Mouse (Mus musculus) spleen, postnatal 4 days (tissue): ENCODE data around the gene Gm49776.

Experiments used
- DNase-seq, 2 experiments: peaks; one replicate each; pipeline ENCODE4 v3.0.0; 2022; ENCODE audit warnings: low spot score in 2 of 2

The Gm49776 gene

DNA sequence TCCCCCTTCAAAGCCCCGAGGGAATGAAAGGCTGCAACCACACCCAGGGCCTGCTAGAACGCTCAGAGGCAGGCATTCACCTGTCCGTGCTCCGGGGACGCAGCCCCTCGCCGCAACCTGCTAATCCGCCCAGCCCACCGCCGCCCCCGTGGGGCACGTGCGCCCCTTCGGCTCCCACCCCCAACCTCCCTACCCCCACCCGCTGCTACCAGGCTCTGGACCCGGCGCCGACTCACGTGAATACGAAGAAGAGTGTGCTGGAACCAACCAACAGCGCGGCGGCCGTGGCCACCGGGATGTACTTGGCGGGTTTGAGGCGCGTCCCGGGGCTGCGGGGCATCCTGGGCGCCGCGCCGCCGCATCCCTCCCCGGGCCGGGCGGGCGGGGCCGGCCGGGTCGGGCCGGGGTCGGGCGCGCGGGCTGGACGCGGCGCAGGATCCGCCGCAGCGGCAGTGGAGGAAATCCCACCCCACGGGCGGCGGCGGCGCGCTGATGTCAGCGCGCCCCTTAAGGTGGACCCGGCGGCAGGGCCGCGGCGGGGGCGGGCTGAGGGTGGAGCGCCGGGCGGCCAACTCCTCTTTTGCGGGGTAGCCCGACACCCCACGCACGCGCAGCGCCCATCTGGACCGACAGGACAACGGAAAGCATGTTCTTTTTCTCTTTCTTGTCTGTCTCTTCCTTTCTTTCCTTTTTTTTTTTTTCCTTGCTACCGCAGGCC is 23.3 kb downstream of the Gm49776 start, which contains the start of gene Zdhhc8:
Gene Zdhhc8, minus strand, starts transcription at position 466 of the 718 bp plus-strand sequence.
- peak; percentile 38 to 73 for DNase-seq

DNA sequence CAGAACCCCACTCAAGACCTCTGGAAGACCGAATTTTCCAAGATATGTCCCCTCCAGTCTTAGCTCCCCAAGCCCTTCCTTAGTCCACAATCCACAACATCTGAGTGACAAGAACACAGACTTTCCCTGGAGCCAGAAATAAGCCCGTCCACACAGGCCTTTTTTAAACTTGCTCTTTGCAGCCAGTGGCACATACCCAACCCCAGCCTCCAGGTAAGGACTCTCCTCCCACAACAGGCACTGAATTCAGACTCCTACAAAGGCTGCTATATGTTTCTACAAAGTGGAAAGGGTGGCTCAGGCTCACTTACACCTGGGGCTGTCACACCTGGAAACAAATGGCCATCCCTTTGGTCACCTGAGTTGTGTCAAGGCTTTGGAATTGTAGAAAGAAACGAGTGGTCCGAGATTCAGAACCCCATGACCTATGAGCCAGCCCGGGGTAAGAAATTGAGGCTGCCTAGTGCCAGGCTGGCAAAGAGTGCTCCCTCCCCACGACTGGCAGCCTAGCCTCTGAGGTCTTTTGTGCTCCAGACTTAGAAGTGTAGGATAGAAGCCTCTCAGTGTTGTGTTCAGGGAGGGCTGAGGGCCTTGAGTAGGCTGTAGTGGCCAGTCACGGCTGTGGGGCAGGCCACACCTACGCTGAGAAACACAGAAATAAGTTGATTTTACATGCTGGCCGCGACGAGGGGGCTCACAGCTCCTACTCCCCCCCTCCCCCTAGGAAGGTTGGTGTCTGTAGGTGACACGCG is 24.0 kb downstream of the Gm49776 start:
- DNase-seq = no peak

DNA sequence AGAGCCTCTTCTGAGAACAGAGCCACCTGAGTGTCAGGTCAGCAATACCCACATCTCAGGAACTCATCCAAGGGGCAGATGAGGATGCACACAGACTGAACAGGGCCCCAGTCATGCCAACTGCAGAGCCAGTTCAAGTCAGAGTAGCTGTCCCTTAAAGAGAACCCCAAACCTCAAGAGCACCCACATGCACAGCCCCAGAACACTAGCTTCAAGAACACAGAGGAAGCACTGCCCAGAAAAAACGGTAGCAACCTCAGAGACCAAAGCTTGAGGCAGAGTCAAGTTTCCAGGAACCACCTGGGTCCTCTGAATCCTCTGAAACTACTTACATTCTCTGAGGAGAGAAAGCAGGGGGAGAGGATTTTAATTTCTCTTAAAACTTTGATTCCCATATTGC is 24.7 kb downstream of the Gm49776 start:
- no peak for DNase-seq

DNA sequence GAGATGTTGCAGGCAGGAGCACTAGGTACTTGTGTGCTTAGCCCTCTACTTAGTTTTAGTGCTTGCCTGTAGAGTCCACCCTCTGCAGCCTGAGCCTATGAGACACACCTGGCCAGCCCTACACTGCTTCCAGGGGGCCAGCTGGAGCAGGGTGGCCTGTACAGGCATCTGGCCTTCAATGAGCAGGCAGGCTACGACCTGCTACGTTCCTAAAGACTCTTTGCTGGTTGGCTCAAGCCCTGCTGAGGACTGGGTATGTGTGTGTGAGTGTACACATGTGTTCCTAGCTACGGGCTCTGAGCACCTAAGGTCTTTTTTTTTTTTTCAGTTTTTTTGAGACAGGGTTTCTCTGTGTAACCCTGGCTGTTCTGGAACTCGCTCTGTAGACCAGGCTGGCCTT is 26.7 kb downstream of the Gm49776 start:
- DNase-seq = no peak

DNA sequence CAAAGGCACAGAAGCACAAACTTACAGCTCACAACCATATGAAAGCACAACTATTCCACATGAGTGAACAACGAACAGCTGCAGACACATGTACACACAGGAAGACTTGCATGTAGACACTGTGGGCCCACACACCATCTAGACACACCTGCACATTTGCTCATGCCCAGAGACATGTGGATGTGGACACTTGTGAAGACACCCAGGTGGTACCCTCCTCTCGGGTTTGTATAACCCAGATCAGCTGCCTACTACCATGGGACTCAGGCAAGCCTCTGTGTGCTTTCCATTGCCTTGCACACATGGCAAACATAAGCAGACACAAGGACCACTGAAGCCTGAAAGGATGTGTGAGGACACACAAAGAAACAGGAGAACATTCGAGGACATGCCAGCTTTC is 27.1 kb downstream of the Gm49776 start:
- no peak for DNase-seq

DNA sequence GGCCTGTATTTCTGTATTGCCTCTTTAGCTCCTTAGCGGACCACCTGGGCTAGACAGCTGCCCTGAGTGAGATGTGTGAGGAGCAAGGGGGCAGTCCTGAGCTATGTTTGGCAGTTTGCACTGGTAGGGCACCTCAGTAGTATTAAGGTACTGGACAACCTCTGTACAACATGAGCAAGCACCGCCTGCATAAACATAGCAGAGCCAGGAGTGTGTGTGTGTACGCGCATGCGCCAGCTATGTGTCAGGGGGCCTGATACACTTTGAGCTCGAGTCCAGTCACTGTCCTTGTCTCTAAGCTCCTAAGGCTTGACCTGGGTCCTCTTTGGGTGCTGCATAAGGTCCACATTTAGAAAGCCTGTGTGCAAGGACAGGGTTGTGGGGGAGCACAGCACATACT is 27.5 kb downstream of the Gm49776 start:
- DNase-seq = no peak

DNA sequence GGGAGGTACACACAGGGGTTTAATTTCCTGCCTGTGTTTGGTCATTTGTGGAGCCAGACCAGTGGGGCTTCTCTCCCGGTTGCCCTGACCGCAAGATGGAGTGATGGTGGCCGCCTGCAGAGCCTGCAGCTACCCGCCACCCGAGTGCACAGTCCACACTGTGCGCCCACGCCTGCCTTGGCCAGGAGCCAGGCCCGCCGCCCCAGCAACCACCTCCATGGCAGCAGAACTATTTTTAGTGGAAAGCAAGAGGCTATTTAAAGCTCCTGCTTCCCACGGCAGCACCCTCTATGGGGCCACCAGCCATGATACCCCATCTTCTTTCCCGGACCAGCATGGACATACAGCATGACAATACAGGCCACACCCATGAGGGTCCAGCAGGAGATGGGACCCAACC is 28.5 kb downstream of the Gm49776 start:
- DNase-seq = no peak

DNA sequence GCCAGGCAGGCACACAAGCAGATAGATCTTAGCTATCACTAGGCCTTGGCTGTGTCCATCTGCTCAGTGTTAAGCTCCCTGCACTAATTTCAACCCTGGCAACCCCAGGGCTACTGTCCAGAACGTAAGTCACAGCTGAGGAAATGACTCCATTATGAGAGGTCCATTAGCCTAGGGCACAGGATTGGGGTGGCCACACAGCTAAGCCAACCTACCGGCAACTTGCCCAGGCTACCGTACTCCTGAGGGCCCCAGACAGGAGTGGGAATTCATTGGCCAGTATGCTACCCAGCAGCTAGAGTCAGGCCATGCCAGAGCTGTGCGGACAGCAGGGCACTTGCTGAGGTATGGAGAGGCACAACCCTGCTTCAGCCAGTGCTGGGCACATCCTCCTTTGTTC is 29.3 kb downstream of the Gm49776 start:
- no peak for DNase-seq

DNA sequence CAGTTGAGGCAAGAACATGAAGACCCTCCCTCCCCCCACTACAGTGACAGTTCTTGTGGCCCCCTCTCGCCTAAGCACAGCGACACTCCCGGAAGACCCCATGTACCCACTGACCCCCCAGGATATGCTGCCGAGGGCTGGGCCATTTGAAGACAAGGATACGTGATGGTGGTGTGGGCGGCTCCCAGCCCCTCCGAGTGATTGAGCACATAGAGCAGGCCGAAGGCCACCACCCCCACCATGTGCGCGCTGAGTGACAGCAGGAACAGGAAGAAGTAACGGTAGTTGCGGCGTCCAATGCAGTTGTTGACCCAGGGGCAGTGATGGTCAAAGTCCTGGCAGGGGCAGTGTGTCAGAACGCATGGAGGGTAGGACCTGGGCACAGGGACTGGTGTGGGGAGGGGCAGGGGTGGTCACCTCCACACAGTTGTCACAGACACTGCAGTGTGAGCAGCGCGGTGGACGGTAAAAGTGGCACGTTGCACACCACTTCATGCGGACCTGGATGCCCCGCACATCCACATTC is 30.2 kb downstream of the Gm49776 start:
- no peak for DNase-seq

DNA sequence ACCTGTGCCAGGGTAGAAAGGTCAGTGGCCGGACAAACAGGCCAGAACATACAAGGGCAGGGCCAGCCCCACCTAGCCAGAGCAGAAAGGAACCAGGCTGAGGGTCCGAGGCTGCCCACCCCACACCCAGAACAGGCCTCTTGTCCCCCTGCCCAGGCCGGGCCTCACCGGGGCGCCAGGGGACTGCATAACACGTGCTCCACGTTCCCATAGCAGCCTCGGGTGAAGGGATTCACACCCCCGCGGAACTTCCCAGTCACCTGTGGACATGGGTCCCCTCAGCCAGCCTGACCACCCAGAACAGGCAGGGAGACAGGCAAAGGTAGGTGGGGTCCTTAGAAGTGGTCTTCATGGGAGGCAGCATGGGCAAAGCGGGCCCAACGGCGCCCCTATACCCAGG is 30.9 kb downstream of the Gm49776 start:
- no peak for DNase-seq

DNA sequence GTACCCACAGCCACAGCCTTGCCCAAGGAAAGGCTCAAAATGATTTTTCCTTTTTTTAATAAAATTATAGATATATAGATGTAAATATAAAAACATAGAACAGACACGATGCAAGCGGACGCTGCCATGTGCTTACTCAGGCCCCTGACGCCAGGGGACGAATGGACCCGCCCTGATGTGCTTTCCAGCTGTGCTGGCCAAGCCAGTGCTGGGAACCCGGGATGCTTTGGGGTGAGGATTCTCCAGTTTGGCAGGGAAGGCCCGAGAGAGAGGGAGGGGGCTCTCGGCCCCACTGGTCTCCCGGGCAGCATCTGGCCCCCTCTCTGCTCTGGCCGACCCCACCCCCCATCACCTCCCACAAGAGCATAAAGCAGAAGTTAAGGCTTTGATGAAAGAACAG is 35.9 kb downstream of the Gm49776 start:
- DNase-seq = no peak

DNA sequence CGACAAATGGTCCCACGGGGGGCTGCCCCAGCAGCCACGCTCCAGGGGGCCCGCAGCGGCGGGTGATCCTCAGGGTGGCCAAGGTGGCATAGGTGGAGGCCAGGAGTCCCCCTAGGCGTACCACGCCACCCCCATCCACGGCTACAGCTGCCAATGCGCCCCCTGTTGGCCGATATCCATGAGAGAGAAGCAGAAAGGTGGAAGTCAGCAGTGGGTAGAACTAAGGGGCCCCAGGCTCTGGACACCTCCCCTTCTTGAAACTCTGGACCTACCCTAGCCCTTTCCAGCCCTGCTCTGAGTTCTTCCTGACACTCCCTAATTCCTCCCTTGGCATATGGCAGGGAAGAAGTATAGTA is 36.6 kb downstream of the Gm49776 start:
- no peak for DNase-seq

DNA sequence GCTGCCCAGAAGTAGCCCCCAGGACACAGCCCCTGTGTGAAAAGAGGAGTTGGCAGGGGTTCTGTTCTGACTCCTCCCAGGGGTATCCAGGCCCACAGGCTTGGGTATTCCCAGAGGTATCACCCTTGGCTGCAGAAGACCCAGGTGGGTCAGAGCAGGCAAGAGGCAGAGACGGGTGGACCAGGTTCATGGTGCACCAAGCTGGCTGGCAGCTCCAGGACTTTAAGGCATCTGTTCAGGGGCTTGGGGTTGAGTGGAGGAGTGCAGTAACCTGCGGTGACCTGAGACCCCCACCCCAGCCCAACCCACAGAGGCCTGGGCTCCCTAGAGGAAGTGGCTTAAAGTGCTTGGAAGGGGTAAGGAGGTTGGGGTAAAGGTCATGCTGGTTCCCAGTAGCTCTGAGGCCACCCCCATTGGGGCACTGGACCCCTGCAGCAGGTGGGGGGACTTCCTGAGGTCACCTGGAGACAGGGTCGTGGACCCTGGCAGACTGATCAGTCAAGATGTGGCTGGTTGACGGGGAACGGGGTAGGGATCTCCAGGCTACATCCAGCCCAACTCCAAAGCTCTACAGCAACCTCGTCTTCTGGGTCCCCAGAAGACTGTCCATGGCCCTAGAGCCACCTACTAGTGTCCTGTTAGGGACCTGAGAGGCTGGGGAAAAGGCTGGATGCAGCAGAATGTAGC is 37.1 kb downstream of the Gm49776 start:
- no peak for DNase-seq

DNA sequence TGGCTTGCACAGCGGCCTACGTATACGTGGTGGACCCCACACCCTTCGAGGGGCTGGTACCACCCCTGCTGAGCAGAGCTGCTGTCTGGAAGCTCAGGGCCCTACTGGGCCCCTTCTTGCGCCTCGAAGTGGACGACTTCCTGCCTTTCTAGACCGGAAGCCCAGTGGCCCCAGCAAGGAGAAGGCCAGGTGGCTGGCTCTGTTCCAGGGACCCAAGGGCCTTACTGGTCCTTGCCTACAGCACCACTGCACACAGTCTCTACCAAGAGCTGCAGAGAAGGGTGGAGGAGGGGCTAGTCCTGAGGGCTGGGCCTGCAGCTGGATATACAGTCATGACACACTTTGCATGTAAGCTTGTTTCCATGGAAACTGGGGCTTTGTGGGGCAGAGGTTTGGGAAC is 38.1 kb downstream of the Gm49776 start:
- DNase-seq = peak; percentile 34 to 74

DNA sequence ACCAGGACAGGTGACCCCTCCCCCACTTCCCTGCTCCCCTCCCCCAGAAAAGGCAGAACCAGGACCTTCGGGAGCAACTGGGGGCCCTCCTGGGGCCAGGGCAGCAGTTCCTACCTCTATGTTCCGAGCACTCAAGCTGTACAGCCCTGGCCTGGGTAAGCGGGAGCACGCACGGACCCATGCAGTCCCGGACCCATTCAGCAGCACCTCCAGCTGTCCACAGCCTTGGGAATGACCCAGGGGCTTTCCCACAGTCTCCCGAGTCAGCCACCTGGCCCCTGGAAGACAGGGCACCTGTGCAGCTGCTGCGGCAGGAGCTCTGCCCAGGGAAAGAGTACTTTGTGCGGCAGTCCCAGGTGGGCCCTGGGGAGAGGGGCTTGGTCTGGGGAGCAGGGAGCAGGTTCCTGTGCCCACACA is 39.5 kb downstream of the Gm49776 start:
- DNase-seq = no peak

DNA sequence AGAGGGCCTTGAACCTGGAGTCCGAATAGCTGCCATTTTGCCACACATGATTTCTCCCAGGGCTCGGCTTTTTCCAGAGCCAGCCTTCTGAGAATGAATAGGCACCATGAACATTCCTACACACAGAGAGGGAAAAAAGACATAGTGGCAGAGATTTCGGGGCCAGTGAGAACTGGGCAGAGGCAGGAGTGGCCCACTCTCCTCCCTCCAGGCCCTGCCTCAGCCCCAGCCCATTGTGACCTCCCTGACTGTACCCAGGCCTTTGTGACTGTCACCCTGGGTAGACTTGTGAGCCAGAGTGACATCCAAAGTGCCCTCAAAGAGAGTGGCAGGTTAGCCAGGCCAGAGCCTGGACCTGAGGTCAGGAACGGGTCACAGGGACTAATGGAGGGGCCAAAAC is 40.5 kb downstream of the Gm49776 start, which contains the start of gene Ccdc188:
Gene Ccdc188, plus strand, starts transcription at position 301 of the 400 bp plus-strand sequence.
- no peak for DNase-seq

DNA sequence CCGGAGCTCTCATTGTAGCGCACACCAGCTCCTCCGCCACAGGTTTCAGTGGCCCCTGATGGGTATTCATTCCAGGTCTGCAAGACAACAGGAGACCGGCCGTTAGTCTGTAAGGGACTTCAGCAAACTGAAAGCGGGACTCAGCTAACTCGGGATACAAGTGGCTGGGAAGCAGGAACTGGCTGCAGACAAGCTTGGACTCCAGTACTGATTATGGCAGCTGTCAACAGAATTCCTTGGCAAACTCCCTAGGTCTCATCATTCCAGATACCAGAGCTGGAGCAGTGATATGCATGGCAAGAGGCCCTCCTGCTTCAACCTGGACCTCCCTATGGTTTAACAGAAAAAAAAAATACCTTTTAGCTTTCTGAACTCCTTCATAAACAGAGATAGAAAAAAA is 43.3 kb downstream of the Gm49776 start:
- no peak for DNase-seq

DNA sequence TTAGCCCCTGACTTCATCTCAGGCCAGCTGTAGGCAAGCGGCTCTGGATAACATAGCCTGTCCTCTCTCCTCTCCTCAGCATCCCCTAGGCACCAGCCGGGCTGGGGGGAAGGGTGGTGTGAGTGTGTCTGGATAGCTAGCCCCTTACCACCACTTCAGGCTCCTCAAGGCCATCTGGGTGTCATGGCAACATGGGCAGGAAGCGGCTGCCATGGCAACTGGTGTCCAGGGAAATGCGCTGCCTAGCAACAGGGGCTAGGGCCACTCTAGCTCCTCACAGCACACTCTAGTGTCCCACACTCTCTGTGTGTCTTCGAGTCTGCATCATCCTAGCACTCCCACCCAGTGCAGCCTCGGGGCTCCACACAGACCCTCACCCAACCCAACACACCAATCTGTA is 44.4 kb downstream of the Gm49776 start:
- DNase-seq = no peak

DNA sequence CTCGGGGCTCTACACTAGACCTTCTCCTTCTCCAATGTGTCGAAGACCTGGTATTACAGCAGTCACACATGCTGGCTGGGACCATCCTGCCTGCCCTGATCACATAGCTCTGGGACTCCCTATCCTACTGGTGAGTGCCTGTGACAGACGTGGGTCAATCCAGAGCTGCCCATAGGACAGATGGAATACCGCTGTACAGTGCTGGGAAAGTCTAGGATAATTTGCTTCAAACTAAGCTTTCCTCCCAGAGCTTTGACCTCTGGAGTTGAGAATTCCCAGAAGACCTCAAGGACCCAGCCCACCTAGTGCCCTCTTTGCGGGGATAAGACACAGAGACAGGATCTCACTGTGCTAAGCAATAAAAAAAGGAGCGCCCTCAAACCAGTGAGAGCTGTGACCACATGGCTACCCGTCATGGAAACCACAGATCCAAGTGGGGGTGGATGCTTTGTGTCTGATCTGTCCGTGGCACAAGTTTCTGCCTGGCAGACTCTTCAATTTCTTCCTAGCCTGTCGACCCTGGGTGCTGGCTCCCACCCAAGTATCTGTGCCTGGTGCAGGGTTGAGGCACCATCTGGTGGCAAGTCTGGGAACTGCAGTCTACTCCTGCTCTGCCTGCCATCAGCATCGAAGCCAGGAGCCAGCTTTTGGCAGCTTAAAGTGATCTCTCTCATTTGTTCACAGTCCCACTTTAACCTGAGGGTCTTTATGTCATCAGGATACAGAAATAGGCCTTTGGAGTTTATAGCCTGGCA is 46.5 kb downstream of the Gm49776 start:
- DNase-seq = peak; percentile 79 to 92

DNA sequence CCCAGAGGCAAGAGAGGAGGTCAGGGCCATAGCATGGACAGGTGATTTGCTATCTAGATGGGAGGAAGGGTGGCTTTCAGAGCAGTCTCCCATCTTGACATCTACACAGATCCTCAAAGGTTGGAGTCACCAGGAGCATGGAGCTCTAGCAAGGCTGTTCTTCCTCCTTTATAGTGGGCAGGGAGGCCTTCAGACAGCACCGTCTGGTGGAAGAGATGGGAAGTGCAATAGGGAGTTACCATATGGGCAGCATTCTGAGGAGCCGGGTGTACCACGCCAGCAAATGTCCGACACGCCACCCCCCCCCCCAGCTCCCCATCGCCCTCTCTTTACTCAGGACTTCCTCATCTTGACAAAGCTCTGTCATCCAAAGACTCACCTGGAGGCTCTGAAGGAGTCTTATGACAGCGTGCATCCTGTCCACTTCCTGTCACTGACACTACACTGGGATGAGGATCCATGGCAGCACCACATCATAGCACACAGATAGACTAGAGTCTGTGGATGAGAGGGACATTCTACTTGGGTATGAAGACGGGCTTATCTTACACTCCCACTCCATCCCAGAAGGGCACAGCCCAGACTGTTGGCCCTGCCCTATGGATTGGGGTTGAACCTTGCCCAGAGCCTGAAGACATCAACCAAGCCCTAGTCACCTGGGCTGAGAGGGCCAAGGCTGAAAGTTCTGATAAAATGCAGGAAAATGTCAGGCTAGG is 47.3 kb downstream of the Gm49776 start:
- peak; percentile 66 to 87 for DNase-seq

DNA sequence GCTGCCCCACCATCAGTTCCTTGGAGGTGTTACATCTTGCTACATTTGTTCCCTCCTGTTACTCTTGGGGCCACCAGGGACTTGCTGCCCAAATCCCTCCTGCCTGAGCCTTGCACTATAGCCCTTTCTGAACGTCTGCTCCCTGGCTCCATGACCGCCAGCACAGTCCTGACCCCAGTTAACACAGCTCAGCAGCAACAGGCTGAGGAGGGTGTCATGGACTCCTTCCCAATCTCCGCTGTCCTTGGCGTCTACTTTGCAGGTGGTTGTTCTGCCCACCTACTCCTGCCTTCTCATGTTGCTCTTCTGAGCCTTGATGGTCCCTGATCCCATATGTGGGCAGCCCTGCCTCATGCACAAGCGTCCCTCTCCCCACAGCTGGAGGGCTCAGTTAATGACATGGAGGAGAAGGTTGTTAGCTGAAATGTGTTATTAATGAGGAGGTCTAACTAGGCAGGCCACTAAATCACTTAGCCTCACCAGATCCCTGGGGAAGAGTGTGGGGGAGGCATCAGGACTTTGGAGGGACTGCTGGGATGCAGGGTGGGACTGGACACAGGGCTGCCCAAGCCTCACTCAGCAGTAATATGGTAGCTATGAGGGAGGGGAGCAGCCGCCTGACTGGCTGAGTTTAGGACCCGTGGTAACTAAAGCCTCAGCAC is 54.6 kb downstream of the Gm49776 start:
- DNase-seq = no peak
